Mouse (Mus musculus): Measurements from ENCODE around the gene Tcte1.

- TF ChIP-seq POLR2A (IDR thresholded peaks at IDR 0.05; ENCODE audit: borderline replicate concordance, low read depth, low read length) = no peak
- TF ChIP-seq CTCF (IDR thresholded peaks at IDR 0.05; ENCODE audit: low read depth, low read length) = no peak
Observed at GRCm38 (mm10) chr17:45546941-45547340, 23.7 kb downstream of the Tcte1 start.

Data from bone marrow macrophage, adult 2 months (primary cell).